Mouse (Mus musculus): Measurements from ENCODE around the gene Dock1. TPM values are rescaled to one million over a fixed set of nuclear protein-coding genes. Genes with fewer than 3 reads are reported as not detected.

The Dock1 gene
- total RNA-seq, 1 experiment from 2014 or later: 12.0 TPM

- ATAC-seq (replicated peaks; ENCODE audit: insufficient number of reproducible peaks, low FRiP score, low TSS enrichment, poor library complexity, severe bottlenecking): no peak
Measured at GRCm38 (mm10) chr7:134690118-134690517, 19.7 kb downstream of the Dock1 start.

GRCm38 (mm10) chr7:134690806-134691205 lies 20.4 kb downstream of the Dock1 start:
- no peak for ATAC-seq (replicated peaks; ENCODE audit: insufficient number of reproducible peaks, low FRiP score, low TSS enrichment, poor library complexity, severe bottlenecking)

- no peak for ATAC-seq (replicated peaks; ENCODE audit: insufficient number of reproducible peaks, low FRiP score, low TSS enrichment, poor library complexity, severe bottlenecking)
Measured at GRCm38 (mm10) chr7:134693325-134693724, 22.9 kb downstream of the Dock1 start.

GRCm38 (mm10) chr7:134695431-134695830 lies 25.0 kb downstream of the Dock1 start:
- no peak for ATAC-seq (replicated peaks; ENCODE audit: insufficient number of reproducible peaks, low FRiP score, low TSS enrichment, poor library complexity, severe bottlenecking)

- no peak for ATAC-seq (replicated peaks; ENCODE audit: insufficient number of reproducible peaks, low FRiP score, low TSS enrichment, poor library complexity, severe bottlenecking)
Measured at GRCm38 (mm10) chr7:134696126-134696979, 25.9 kb downstream of the Dock1 start.

- ATAC-seq (replicated peaks; ENCODE audit: insufficient number of reproducible peaks, low FRiP score, low TSS enrichment, poor library complexity, severe bottlenecking): peak; percentile 61
Measured at GRCm38 (mm10) chr7:134697479-134697878, 27.0 kb downstream of the Dock1 start.

GRCm38 (mm10) chr7:134698246-134698645 lies 27.8 kb downstream of the Dock1 start:
- no peak for ATAC-seq (replicated peaks; ENCODE audit: insufficient number of reproducible peaks, low FRiP score, low TSS enrichment, poor library complexity, severe bottlenecking)

- no peak for ATAC-seq (replicated peaks; ENCODE audit: insufficient number of reproducible peaks, low FRiP score, low TSS enrichment, poor library complexity, severe bottlenecking)
Measured at GRCm38 (mm10) chr7:134700001-134700400, 29.5 kb downstream of the Dock1 start.

- no peak for ATAC-seq (replicated peaks; ENCODE audit: insufficient number of reproducible peaks, low FRiP score, low TSS enrichment, poor library complexity, severe bottlenecking)
Measured at GRCm38 (mm10) chr7:134702481-134702880, 32.0 kb downstream of the Dock1 start.

GRCm38 (mm10) chr7:134703704-134704103 lies 33.2 kb downstream of the Dock1 start:
- no peak for ATAC-seq (replicated peaks; ENCODE audit: insufficient number of reproducible peaks, low FRiP score, low TSS enrichment, poor library complexity, severe bottlenecking)

GRCm38 (mm10) chr7:134709226-134709853 lies 38.9 kb downstream of the Dock1 start:
- ATAC-seq (replicated peaks; ENCODE audit: insufficient number of reproducible peaks, low FRiP score, low TSS enrichment, poor library complexity, severe bottlenecking): no peak

GRCm38 (mm10) chr7:134711576-134711975 lies 41.1 kb downstream of the Dock1 start:
- ATAC-seq (replicated peaks; ENCODE audit: insufficient number of reproducible peaks, low FRiP score, low TSS enrichment, poor library complexity, severe bottlenecking): no peak

GRCm38 (mm10) chr7:134719406-134719805 lies 49.0 kb downstream of the Dock1 start:
- ATAC-seq (replicated peaks; ENCODE audit: insufficient number of reproducible peaks, low FRiP score, low TSS enrichment, poor library complexity, severe bottlenecking): no peak

- no peak for ATAC-seq (replicated peaks; ENCODE audit: insufficient number of reproducible peaks, low FRiP score, low TSS enrichment, poor library complexity, severe bottlenecking)
Measured at GRCm38 (mm10) chr7:134722361-134722760, 51.9 kb downstream of the Dock1 start.

GRCm38 (mm10) chr7:134722955-134723354 lies 52.5 kb downstream of the Dock1 start:
- ATAC-seq (replicated peaks; ENCODE audit: insufficient number of reproducible peaks, low FRiP score, low TSS enrichment, poor library complexity, severe bottlenecking): no peak

- no peak for ATAC-seq (replicated peaks; ENCODE audit: insufficient number of reproducible peaks, low FRiP score, low TSS enrichment, poor library complexity, severe bottlenecking)
Measured at GRCm38 (mm10) chr7:134723509-134723908, 53.1 kb downstream of the Dock1 start.

- ATAC-seq (replicated peaks; ENCODE audit: insufficient number of reproducible peaks, low FRiP score, low TSS enrichment, poor library complexity, severe bottlenecking): no peak
Measured at GRCm38 (mm10) chr7:134724841-134725240, 54.4 kb downstream of the Dock1 start.

GRCm38 (mm10) chr7:134725551-134726529 lies 55.4 kb downstream of the Dock1 start:
- no peak for ATAC-seq (replicated peaks; ENCODE audit: insufficient number of reproducible peaks, low FRiP score, low TSS enrichment, poor library complexity, severe bottlenecking)
